Comparison of ENCODE assay signal across 8 mouse cellular contexts in the genomic region with DNA sequence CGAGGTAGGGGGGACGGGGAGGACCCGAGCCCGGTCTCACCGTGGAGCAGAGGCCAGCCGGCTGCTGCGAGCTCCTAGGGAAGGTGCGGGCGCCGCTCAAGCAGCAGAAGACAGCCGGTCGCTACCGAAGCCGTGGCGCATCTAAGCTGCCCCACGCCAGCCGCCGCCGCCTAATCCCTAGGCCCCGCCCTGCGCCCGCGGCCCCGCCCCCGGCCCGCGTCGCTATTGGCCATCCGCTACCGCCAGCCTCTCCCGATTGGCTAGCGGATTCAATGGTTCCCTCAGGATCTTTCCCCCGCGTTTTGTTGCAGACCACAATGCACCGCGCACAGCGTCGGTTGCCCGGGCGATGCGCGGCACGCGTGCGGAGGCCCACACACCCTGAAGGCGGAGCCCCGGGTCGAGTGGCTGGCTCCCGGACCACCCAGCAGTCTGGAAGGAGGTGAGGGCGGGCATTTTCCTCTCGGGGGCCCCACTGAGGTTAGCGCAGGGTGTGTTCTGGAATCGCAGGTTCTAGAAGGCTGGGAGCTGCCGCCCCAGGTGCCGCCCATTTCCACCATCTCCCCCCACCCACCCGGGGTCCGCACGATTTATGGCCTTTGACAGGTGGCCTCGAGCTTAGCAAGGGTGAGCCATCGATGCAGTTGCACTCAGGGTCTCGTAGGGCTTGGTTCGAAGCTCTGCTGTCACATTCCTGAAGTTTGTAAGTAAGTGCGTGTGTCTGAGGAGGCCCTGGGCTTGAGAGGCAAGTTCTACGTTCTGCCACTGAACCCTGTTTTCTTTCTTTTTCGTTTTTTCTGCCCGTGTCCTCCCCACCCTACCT. TPM values are rescaled to one million over a fixed set of nuclear protein-coding genes. Genes with fewer than 3 reads are reported as not detected.
DNase-seq lines count a peak whose midpoint lies in the region; ATAC-seq and TF ChIP-seq lines count a peak whose summit lies in the region.

A gene (minus strand): TSS at position 208 of the 823 bp plus-strand sequence.

- H3K27ac ChIP-seq in forebrain, postnatal 0 days (ENCODE audit: low read depth, low read length) = peak within 1 kb of the TSS; percentile 93
- peak within 1 kb of the TSS; percentile 96 for H3K27ac ChIP-seq in lung, embryonic 15.5 days

- DNase-seq in G1E (ENCODE audit: low spot score) = peak; percentile 94
- DNase-seq in cerebellum, adult 18-20 months = peak; percentile 96 to 100
- peak; percentile 100 for DNase-seq in forebrain, postnatal 0 days
- peak; percentile 100 for DNase-seq in heart, postnatal 4 days
- peak; percentile 98 to 100 for DNase-seq in layer of hippocampus, adult 8-10 months (ENCODE audit: low spot score in 2 of 2)
- DNase-seq in ovary, adult 18-20 months (ENCODE audit: low spot score) = peak; percentile 97
- peak; percentile 100 for DNase-seq in thymus, postnatal 0 days (ENCODE audit: low spot score)

- H3K4me2 ChIP-seq in forebrain, postnatal 0 days (ENCODE audit: low read depth) = peak within 1 kb of the TSS; percentile 63
- H3K4me2 ChIP-seq in lung, embryonic 15.5 days = peak within 1 kb of the TSS; percentile 83

- peak; percentile 79 for ATAC-seq in G1E (ENCODE audit: extremely low read depth, insufficient number of reproducible peaks, low FRiP score, poor library complexity, severe bottlenecking)
- peak; percentile 97 for ATAC-seq in forebrain, postnatal 0 days
- peak; percentile 97 for ATAC-seq in lung, embryonic 15.5 days (ENCODE audit: borderline replicate concordance, extremely low read depth, low FRiP score, low TSS enrichment)

- TF ChIP-seq CTCF in G1E (IDR thresholded peaks at IDR 0.05; ENCODE audit: low read depth, low read length) = no peak
- peak; percentile 44; the same call in 1 of the 2 replicates for TF ChIP-seq CTCF in forebrain, postnatal 0 days (IDR thresholded peaks at IDR 0.05; ENCODE audit: low read depth)

- peak within 1 kb of the TSS; percentile 81 for H3K9ac ChIP-seq in forebrain, postnatal 0 days
- H3K9ac ChIP-seq in lung, embryonic 15.5 days = peak within 1 kb of the TSS; percentile 95

- WGBS in forebrain, postnatal 0 days = under 1% methylated on average over 65 of the region's 66 CpGs
- WGBS in lung, embryonic 15.5 days = under 1% methylated on average over 65 of the region's 66 CpGs

- H3K9me3 ChIP-seq in G1E (replicated peaks) = no peaks in the 10 kb centered on the region
- no peaks in the 10 kb centered on the region for H3K9me3 ChIP-seq in forebrain, postnatal 0 days (ENCODE audit: low read length)
- H3K9me3 ChIP-seq in lung, embryonic 15.5 days = no peaks in the 10 kb centered on the region

- peak within 1 kb of the TSS; percentile 94 for H3K4me3 ChIP-seq in G1E (ENCODE audit: low read depth, low read length)
- H3K4me3 ChIP-seq in forebrain, postnatal 0 days (ENCODE audit: low read depth, low read length) = peak within 1 kb of the TSS; percentile 79
- peak within 1 kb of the TSS; percentile 93 for H3K4me3 ChIP-seq in lung, embryonic 15.5 days

- peaks cover 50% of the 10 kb centered on the region for H3K4me1 ChIP-seq in G1E (ENCODE audit: insufficient read depth, low read depth, low read length)
- H3K4me1 ChIP-seq in forebrain, postnatal 0 days (ENCODE audit: insufficient read depth) = peaks cover 12% of the 10 kb centered on the region; the same call in 1 of the 2 replicates
- peaks cover 28% of the 10 kb centered on the region for H3K4me1 ChIP-seq in lung, embryonic 15.5 days

- no peaks in the 10 kb centered on the region for H3K27me3 ChIP-seq in G1E (ENCODE audit: insufficient read depth, low read length)
- no peaks in the 10 kb centered on the region for H3K27me3 ChIP-seq in forebrain, postnatal 0 days (ENCODE audit: insufficient read depth, low read length)
- no peaks in the 10 kb centered on the region for H3K27me3 ChIP-seq in lung, embryonic 15.5 days

- H3K36me3 ChIP-seq in G1E (replicated peaks) = peaks cover 45% of the 10 kb centered on the region
- H3K36me3 ChIP-seq in forebrain, postnatal 0 days (ENCODE audit: insufficient read depth) = peaks cover 27% of the 10 kb centered on the region
- peaks cover 30% of the 10 kb centered on the region for H3K36me3 ChIP-seq in lung, embryonic 15.5 days

RNA-seq across cellular contexts. Expression of the gene that starts here (rescaled TPM):
- total RNA-seq in G1E (2014; fragmentation: Nextera tagmentation) = 1,458 and 1,815 TPM in 2 replicates
- total RNA-seq in G1E (2017) = 554 and 587 TPM in 2 replicates
- polyA plus RNA-seq in G1E (2012) = 445 and 449 TPM in 2 replicates
- 259 and 351 TPM in 2 replicates for total RNA-seq in forebrain, postnatal 0 days (2014; rRNA removed)
- 1,192 and 1,422 TPM in 2 replicates for polyA plus RNA-seq in forebrain, postnatal 0 days (2015; fragmentation: Nextera tagmentation; extraction: Ambion mirVana)
- 100 to 1,000 TPM; 318 to 355 TPM for total RNA-seq in heart, postnatal 4 days (2021)
- 100 to 1,000 TPM; 630 to 827 (median 734) TPM for total RNA-seq in layer of hippocampus, adult 8-10 months (2022)
- polyA plus RNA-seq in lung, embryonic 15.5 days (2015; fragmentation: Nextera tagmentation; extraction: Ambion mirVana) = 1,439 and 1,513 TPM in 2 replicates
- 1,203 and 1,571 TPM in 2 replicates for polyA plus RNA-seq in thymus, postnatal 0 days (2015; fragmentation: Nextera tagmentation; extraction: Ambion mirVana)

Comparison
In these comparisons a context has a peak if more than half of its experiments do, and no peak if none do; other contexts are left out.
1. Peak in every context shown above with its lines: DNase-seq, ATAC-seq, H3K4me3 ChIP-seq and H3K27ac ChIP-seq.